In the genomic region with DNA sequence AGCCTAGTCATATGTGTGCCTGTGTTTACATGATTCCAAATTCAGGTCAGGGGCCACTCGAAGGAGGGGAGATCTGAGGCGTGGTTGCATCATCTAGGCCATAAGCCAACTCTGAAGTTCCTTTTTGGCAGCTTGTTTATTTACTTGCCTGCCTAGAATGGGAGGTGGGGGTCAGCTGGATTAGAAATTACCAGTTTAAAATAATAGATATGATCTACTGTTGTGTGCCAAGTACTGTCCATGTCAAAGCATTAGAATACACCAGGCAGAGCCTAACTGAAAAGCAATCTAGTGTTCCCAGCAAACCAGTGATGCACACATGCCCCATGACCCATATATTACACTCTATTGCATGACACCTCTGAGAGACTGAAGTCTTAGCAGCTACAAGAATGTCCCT, we compare ENCODE assay signal across 10 mouse cellular contexts. TPM values are rescaled to one million over a fixed set of nuclear protein-coding genes. Genes with fewer than 3 reads are reported as not detected.
A peak's percentile ranks its signal among the peaks of the same experiment; 100 is the strongest.
DNase-seq lines count a peak whose midpoint lies in the region; ATAC-seq and TF ChIP-seq lines count a peak whose summit lies in the region.
"Had no signal": no experiment of that assay in that cellular context is flagged by ENCODE, and none has a peak within 500 bp of the region (broad histone marks: within the 10 kb centered on the region; RNA-seq: fewer than 3 reads in every experiment).

No protein-coding gene starts in this region.

- H3K9me3 ChIP-seq in kidney, embryonic 14.5 days (ENCODE audit: control insufficient read depth, low read length), result no peaks in the 10 kb centered on the region
- H3K9me3 ChIP-seq in hindbrain, embryonic 13.5 days, result no peaks in the 10 kb centered on the region
- H3K9me3 ChIP-seq: limb, embryonic 12.5 days; midbrain, embryonic 12.5 days had no signal

- H3K27ac ChIP-seq in kidney, embryonic 14.5 days (ENCODE audit: low read depth, low read length), result no peak overlapping the region
- no peak overlapping the region for H3K27ac ChIP-seq in hindbrain, embryonic 13.5 days
- no peak overlapping the region for H3K27ac ChIP-seq in cerebellum, adult 2 months (ENCODE audit: insufficient read depth, low read length)
- H3K27ac ChIP-seq: limb, embryonic 12.5 days; midbrain, embryonic 12.5 days had no signal

- TF ChIP-seq CTCF in cerebellum, adult 2 months (IDR thresholded peaks at IDR 0.05; ENCODE audit: borderline replicate concordance, insufficient read depth, low read depth, low read length), result no peak

- H3K36me3 ChIP-seq in kidney, embryonic 14.5 days (ENCODE audit: control insufficient read depth, insufficient read depth, low read length), result peaks cover 15% of the 10 kb centered on the region; the same call in 1 of the 2 replicates
- peaks cover 45% of the 10 kb centered on the region for H3K36me3 ChIP-seq in hindbrain, embryonic 13.5 days

- TF ChIP-seq POLR2A in cerebellum, adult 2 months (IDR thresholded peaks at IDR 0.05; ENCODE audit: borderline replicate concordance, insufficient read depth, low read length), result no peak

- no peaks in the 10 kb centered on the region for H3K4me1 ChIP-seq in kidney, embryonic 14.5 days (ENCODE audit: control insufficient read depth, insufficient read depth, low read length)
- no peaks in the 10 kb centered on the region for H3K4me1 ChIP-seq in hindbrain, embryonic 13.5 days (replicated peaks)
- peaks cover 3% of the 10 kb centered on the region for H3K4me1 ChIP-seq in cerebellum, adult 2 months (ENCODE audit: control insufficient read depth, insufficient read depth, low read length)
- H3K4me1 ChIP-seq: limb, embryonic 12.5 days; midbrain, embryonic 12.5 days had no signal

- H3K4me3 ChIP-seq in kidney, embryonic 14.5 days (ENCODE audit: low read length), result no peak overlapping the region
- H3K4me3 ChIP-seq in hindbrain, embryonic 13.5 days, result no peak overlapping the region
- no peak overlapping the region for H3K4me3 ChIP-seq in cerebellum, adult 2 months (replicated peaks; ENCODE audit: insufficient read depth, low read depth, low read length)
- H3K4me3 ChIP-seq: limb, embryonic 12.5 days; midbrain, embryonic 12.5 days had no signal

- ATAC-seq in kidney, embryonic 14.5 days (ENCODE audit: low FRiP score, low TSS enrichment), result no peak
- ATAC-seq in hindbrain, embryonic 13.5 days (ENCODE audit: low FRiP score), result no peak

- no peak overlapping the region for H3K9ac ChIP-seq in kidney, embryonic 14.5 days (ENCODE audit: low read depth, low read length)
- H3K9ac ChIP-seq in hindbrain, embryonic 13.5 days, result no peak overlapping the region
- H3K9ac ChIP-seq: limb, embryonic 12.5 days; midbrain, embryonic 12.5 days had no signal

- no peaks in the 10 kb centered on the region for H3K27me3 ChIP-seq in kidney, embryonic 14.5 days (ENCODE audit: control insufficient read depth, insufficient read depth, low read length)
- H3K27me3 ChIP-seq in hindbrain, embryonic 13.5 days, result no peaks in the 10 kb centered on the region
- H3K27me3 ChIP-seq in cerebellum, adult 2 months (ENCODE audit: control insufficient read depth, insufficient read depth, low read length), result no peaks in the 10 kb centered on the region
- H3K27me3 ChIP-seq: limb, embryonic 12.5 days; midbrain, embryonic 12.5 days had no signal

- H3K4me2 ChIP-seq in kidney, embryonic 14.5 days (replicated peaks; ENCODE audit: low read depth, low read length), result no peak overlapping the region
- no peak overlapping the region for H3K4me2 ChIP-seq in hindbrain, embryonic 13.5 days
- H3K4me2 ChIP-seq: limb, embryonic 12.5 days; midbrain, embryonic 12.5 days had no signal

- DNase-seq in kidney, adult 18-20 months, result peak; percentile 28
- peak; percentile 30 to 36 for DNase-seq in adrenal gland, postnatal 36 days
- DNase-seq in heart, postnatal 4 days, result peak; percentile 39
- peak; percentile 93 for DNase-seq in lung, postnatal 36 days
- DNase-seq in cerebellum, adult 2 months, result no peak
- DNase-seq: cerebellum, postnatal 14 days had no signal

- 53% methylated on average over 2 of the region's 2 CpGs for WGBS in kidney, embryonic 14.5 days
- 81% methylated on average over 2 of the region's 2 CpGs for WGBS in hindbrain, embryonic 13.5 days
- 22% methylated on average over 2 of the region's 2 CpGs for WGBS in cerebellum, adult 2 months

RNA-seq across cellular contexts. Expression of gene Coro6, which starts 17.3 kb away (rescaled TPM):
- 0.39 and 0.54 TPM in 2 replicates for polyA plus RNA-seq in kidney, embryonic 14.5 days (2014; fragmentation: Nextera tagmentation; extraction: Ambion mirVana)
- 1 to 10 TPM in 1 of 2 experiments, under 1 TPM in 1; 0.96 to 1.7 TPM for total RNA-seq in adrenal gland, postnatal 36 days (2021)
- 100 to 1,000 TPM; 190 to 194 TPM for total RNA-seq in heart, postnatal 4 days (2021)
- polyA plus RNA-seq in hindbrain, embryonic 13.5 days (2015; fragmentation: Nextera tagmentation; extraction: Ambion mirVana), result 0.12 and 0.19 TPM in 2 replicates
- 134 and 148 TPM in 2 replicates for polyA plus RNA-seq in cerebellum, adult 2 months (2012; rRNA removed)

RNA-seq across cellular contexts. Expression of gene Ankrd13b, which starts 44.5 kb away (rescaled TPM):
- 6.8 and 8.6 TPM in 2 replicates for polyA plus RNA-seq in kidney, embryonic 14.5 days (2014; fragmentation: Nextera tagmentation; extraction: Ambion mirVana)
- total RNA-seq in adrenal gland, postnatal 36 days (2021), result 1 to 10 TPM; 5.8 to 6.7 TPM
- 10 to 100 TPM; 17.3 to 17.4 TPM for total RNA-seq in heart, postnatal 4 days (2021)
- polyA plus RNA-seq in hindbrain, embryonic 13.5 days (2015; fragmentation: Nextera tagmentation; extraction: Ambion mirVana), result 29.4 and 31.0 TPM in 2 replicates
- polyA plus RNA-seq in cerebellum, adult 2 months (2012; rRNA removed), result 106 and 114 TPM in 2 replicates

RNA-seq across cellular contexts. Expression of gene Git1, which starts 48.4 kb away (rescaled TPM):
- polyA plus RNA-seq in kidney, embryonic 14.5 days (2014; fragmentation: Nextera tagmentation; extraction: Ambion mirVana), result 18.1 and 19.3 TPM in 2 replicates
- 10 to 100 TPM; 47.6 to 49.9 TPM for total RNA-seq in adrenal gland, postnatal 36 days (2021)
- total RNA-seq in heart, postnatal 4 days (2021), result 10 to 100 TPM; 76.8 to 81.0 TPM
- polyA plus RNA-seq in hindbrain, embryonic 13.5 days (2015; fragmentation: Nextera tagmentation; extraction: Ambion mirVana), result 14.3 and 15.1 TPM in 2 replicates
- polyA plus RNA-seq in cerebellum, adult 2 months (2012; rRNA removed), result 106 and 110 TPM in 2 replicates

Comparison
In these comparisons a context has a peak if more than half of its experiments do, and no peak if none do; other contexts are left out.
1. DNase-seq: peak in kidney, adult 18-20 months (single experiment), adrenal gland, postnatal 36 days (2 of 2), heart, postnatal 4 days (single experiment) and lung, postnatal 36 days (single experiment); none in cerebellum, adult 2 months (0 of 2).
2. RNA of gene Coro6, which starts 17.3 kb away (polyA plus RNA-seq): 134 to 148 TPM in cerebellum, adult 2 months; 0.39 to 0.54 TPM in kidney, embryonic 14.5 days and 0.12 to 0.19 TPM in hindbrain, embryonic 13.5 days; every median in the first group is over 10 times any median in the second.